Mouse (Mus musculus) spleen, postnatal 14 days (tissue): ENCODE results near the gene Hprt.
A peak's percentile ranks its signal among the peaks of the same experiment; 100 is the strongest.
"Not testable (repeated sequence)": the region's sequence is repeated elsewhere in the genome, so short reads cannot be mapped to it uniquely, and the experiment has no call there.

Experiments used
- DNase-seq, 2 experiments: peaks; one replicate each; pipeline ENCODE4 v3.0.0; 2021 to 2022; ENCODE audit warnings: low spot score in 2 of 2

The Hprt gene

GRCm38 (mm10) chrX:52987905-52988783 lies at the start of gene Hprt:
Hprt (plus strand) TSS chrX:52988137.
- DNase-seq: peak; percentile 80 to 81

- no peak for DNase-seq
Observed at GRCm38 (mm10) chrX:52945509-52945908, 42.4 kb upstream of the Hprt start.

GRCm38 (mm10) chrX:52949713-52950112 lies 38.2 kb upstream of the Hprt start:
- DNase-seq: no peak

GRCm38 (mm10) chrX:52956942-52957341 lies 31.0 kb upstream of the Hprt start:
- DNase-seq: no peak

GRCm38 (mm10) chrX:52961559-52962110 lies 26.3 kb upstream of the Hprt start:
- no peak for DNase-seq

GRCm38 (mm10) chrX:52965149-52965548 lies 22.8 kb upstream of the Hprt start:
- no peak for DNase-seq

GRCm38 (mm10) chrX:52971211-52972006 lies 16.5 kb upstream of the Hprt start:
- DNase-seq: peak; percentile 36 to 57

GRCm38 (mm10) chrX:52972129-52972528 lies 15.8 kb upstream of the Hprt start:
- DNase-seq: no peak

- no peak for DNase-seq
Observed at GRCm38 (mm10) chrX:52972680-52973079, 15.3 kb upstream of the Hprt start.

- no peak for DNase-seq
Observed at GRCm38 (mm10) chrX:52978576-52978975, 9.4 kb upstream of the Hprt start.

- DNase-seq: no peak
Observed at GRCm38 (mm10) chrX:52981378-52981777, 6.6 kb upstream of the Hprt start.

- not testable (repeated sequence) for DNase-seq
Observed at GRCm38 (mm10) chrX:52994726-52995125, 6.8 kb downstream of the Hprt start.

- DNase-seq: not testable (repeated sequence)
Observed at GRCm38 (mm10) chrX:53004887-53005286, 16.9 kb downstream of the Hprt start.

- DNase-seq: no peak
Observed at GRCm38 (mm10) chrX:53006062-53006461, 18.1 kb downstream of the Hprt start.

GRCm38 (mm10) chrX:53015549-53015948 lies 27.6 kb downstream of the Hprt start:
- no peak for DNase-seq

GRCm38 (mm10) chrX:53023021-53023420 lies 35.1 kb downstream of the Hprt start:
- no peak for DNase-seq

- DNase-seq: not testable (repeated sequence)
Observed at GRCm38 (mm10) chrX:53024268-53024667, 36.3 kb downstream of the Hprt start.

GRCm38 (mm10) chrX:53025471-53026223 lies 37.7 kb downstream of the Hprt start:
- DNase-seq: no peak

GRCm38 (mm10) chrX:53029559-53029958 lies 41.6 kb downstream of the Hprt start:
- DNase-seq: no peak

- no peak for DNase-seq
Observed at GRCm38 (mm10) chrX:53038194-53038593, 50.3 kb downstream of the Hprt start.

GRCm38 (mm10) chrX:53039651-53040050 lies 51.7 kb downstream of the Hprt start:
- no peak for DNase-seq

- DNase-seq: no peak
Observed at GRCm38 (mm10) chrX:53040138-53040537, 52.2 kb downstream of the Hprt start.
